ENCODE assay signal across 9 mouse cellular contexts in the genomic region with DNA sequence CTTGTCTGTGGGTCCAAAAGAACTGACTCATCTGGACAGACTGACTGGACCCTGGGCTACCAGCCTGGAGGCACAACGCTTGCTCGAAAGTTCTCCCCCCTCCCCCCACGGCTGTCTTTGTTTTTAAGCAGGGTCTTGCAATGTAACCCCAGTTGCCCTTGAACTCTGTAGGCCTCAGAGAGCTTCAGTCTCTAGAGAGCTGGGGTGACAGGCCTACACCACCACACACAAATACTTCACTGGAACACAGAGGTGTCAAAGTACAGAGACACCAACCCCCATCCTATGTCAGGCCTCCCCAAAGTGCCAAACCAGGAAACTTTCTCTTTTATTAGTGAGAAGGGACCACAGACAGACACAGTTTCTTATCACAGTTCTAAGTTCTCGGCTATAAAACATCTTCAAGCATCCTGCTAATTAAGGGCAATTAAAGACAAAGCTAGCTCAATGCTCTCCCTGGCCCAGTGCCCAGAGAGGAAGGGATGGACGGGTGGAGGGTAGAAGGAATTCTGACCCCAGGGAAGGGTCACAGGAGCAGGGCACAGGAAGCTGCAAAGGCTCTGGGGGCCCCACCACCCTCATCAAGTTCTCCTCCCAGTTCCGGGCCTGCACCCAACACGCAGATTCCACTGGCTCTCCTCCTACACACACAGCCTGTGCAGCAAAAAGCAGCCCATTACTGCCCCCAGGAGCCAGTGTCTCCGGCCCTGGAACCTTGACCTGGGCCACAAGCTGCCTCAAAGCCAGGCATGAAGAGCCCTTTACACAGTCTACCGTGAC. TPM values are rescaled to one million over a fixed set of nuclear protein-coding genes. Genes with fewer than 3 reads are reported as not detected.
DNase-seq lines count a peak whose midpoint lies in the region; ATAC-seq and TF ChIP-seq lines count a peak whose summit lies in the region.
"Had no signal": no experiment of that assay in that cellular context is flagged by ENCODE, and none has a peak within 500 bp of the region (broad histone marks: within the 10 kb centered on the region; RNA-seq: fewer than 3 reads in every experiment).

No protein-coding gene starts in this region.

- peak overlapping the region; percentile 72 for H3K27ac ChIP-seq in layer of hippocampus, adult 2 months
- H3K27ac ChIP-seq in gastrocnemius, adult 2 months: peak overlapping the region; percentile 71
- peak overlapping the region; percentile 48 for H3K27ac ChIP-seq in intestine, embryonic 15.5 days
- peak overlapping the region; percentile 95 for H3K27ac ChIP-seq in liver, embryonic 15.5 days (replicated peaks)

- peak in 1 of 2 experiments; percentile 47 for DNase-seq in layer of hippocampus, adult 2 months (ENCODE audit: low spot score in 2 of 2)
- DNase-seq in layer of hippocampus, adult 9-11 months: no peak
- DNase-seq in gastrocnemius, adult 2 months: peak; percentile 79
- peak; percentile 76 for DNase-seq in testis, postnatal 10 days (ENCODE audit: low spot score)
- DNase-seq in spleen, adult 18-20 months: no peak
- DNase-seq in left cerebral cortex, postnatal 36 days (ENCODE audit: low spot score in 2 of 2): no peak

- H3K9ac ChIP-seq in intestine, embryonic 15.5 days: no peak overlapping the region
- H3K9ac ChIP-seq in liver, embryonic 15.5 days: peak overlapping the region; percentile 55

- no peak overlapping the region for H3K4me3 ChIP-seq in layer of hippocampus, adult 2 months
- peak overlapping the region; percentile 32 for H3K4me3 ChIP-seq in gastrocnemius, adult 2 months
- H3K4me3 ChIP-seq in intestine, embryonic 15.5 days (replicated peaks): no peak overlapping the region
- peak overlapping the region; percentile 44 for H3K4me3 ChIP-seq in liver, embryonic 15.5 days (replicated peaks)

- no peak overlapping the region for H3K4me2 ChIP-seq in intestine, embryonic 15.5 days (replicated peaks)
- peak overlapping the region; percentile 71 for H3K4me2 ChIP-seq in liver, embryonic 15.5 days

- H3K9me3 ChIP-seq in intestine, embryonic 15.5 days: no peaks in the 10 kb centered on the region
- H3K9me3 ChIP-seq in liver, embryonic 15.5 days (replicated peaks): no peaks in the 10 kb centered on the region

- H3K27me3 ChIP-seq in intestine, embryonic 15.5 days (replicated peaks): no peaks in the 10 kb centered on the region
- no peaks in the 10 kb centered on the region for H3K27me3 ChIP-seq in liver, embryonic 15.5 days
- H3K27me3 ChIP-seq: Patski had no signal

- peaks cover 28% of the 10 kb centered on the region for H3K4me1 ChIP-seq in intestine, embryonic 15.5 days (replicated peaks)
- H3K4me1 ChIP-seq in liver, embryonic 15.5 days (replicated peaks): peaks cover 98% of the 10 kb centered on the region

- H3K36me3 ChIP-seq in intestine, embryonic 15.5 days: peaks cover 4% of the 10 kb centered on the region; the same call in 1 of the 2 replicates
- peaks cover 15% of the 10 kb centered on the region for H3K36me3 ChIP-seq in liver, embryonic 15.5 days (replicated peaks)

- intact Hi-C loops in gastrocnemius, adult 2 months (cut with DNase I): no loop called here
- intact Hi-C loops in left cerebral cortex, postnatal 36 days (cut with DNase I): no loop called here

- peak; percentile 51 for ATAC-seq in intestine, embryonic 15.5 days
- peak; percentile 5; the same call in 1 of the 2 replicates for ATAC-seq in liver, embryonic 15.5 days (ENCODE audit: insufficient read depth)
- ATAC-seq: Patski had no signal

- WGBS in intestine, embryonic 15.5 days: 29% methylated on average over 9 of the region's 9 CpGs
- 47% methylated on average over 9 of the region's 9 CpGs for WGBS in liver, embryonic 15.5 days (ENCODE audit: insufficient replicate concordance)

- TF ChIP-seq CTCF in layer of hippocampus, adult 2 months (conservative IDR thresholded peaks at IDR 0.05): peak; percentile 39
- TF ChIP-seq CTCF in gastrocnemius, adult 2 months (IDR thresholded peaks at IDR 0.05): peak; percentile 43

RNA-seq across cellular contexts. Expression of a gene that starts 7.3 kb away (rescaled TPM):
- total RNA-seq in layer of hippocampus, adult 2 months (2021): 10 to 100 TPM; 25.8 to 28.1 TPM
- 1 to 10 TPM; 6.1 to 7.2 TPM for total RNA-seq in gastrocnemius, adult 2 months (2021)
- polyA plus RNA-seq in intestine, embryonic 15.5 days (2015; fragmentation: Nextera tagmentation; extraction: Ambion mirVana): 10.1 and 11.8 TPM in 2 replicates
- polyA plus RNA-seq in liver, embryonic 15.5 days (2015; fragmentation: Nextera tagmentation; extraction: Ambion mirVana): 6.6 and 7.4 TPM in 2 replicates
- 10 to 100 TPM; 21.0 to 29.1 TPM for total RNA-seq in left cerebral cortex, postnatal 36 days (2021)

RNA-seq across cellular contexts. Expression of a gene that starts 17.1 kb away (rescaled TPM):
- not detected for total RNA-seq in layer of hippocampus, adult 2 months (2021)
- total RNA-seq in gastrocnemius, adult 2 months (2021): not detected
- 13.8 and 17.1 TPM in 2 replicates for polyA plus RNA-seq in intestine, embryonic 15.5 days (2015; fragmentation: Nextera tagmentation; extraction: Ambion mirVana)
- not detected in 2 replicates for polyA plus RNA-seq in liver, embryonic 15.5 days (2015; fragmentation: Nextera tagmentation; extraction: Ambion mirVana)
- not detected for total RNA-seq in left cerebral cortex, postnatal 36 days (2021)

Comparison
In these comparisons a context has a peak if more than half of its experiments do, and no peak if none do; other contexts are left out.
1. DNase-seq: peak in gastrocnemius, adult 2 months (single experiment) and testis, postnatal 10 days (single experiment); none in layer of hippocampus, adult 9-11 months (single experiment), spleen, adult 18-20 months (0 of 2) and left cerebral cortex, postnatal 36 days (0 of 2).
2. H3K4me3 ChIP-seq: peak in gastrocnemius, adult 2 months (single experiment) and liver, embryonic 15.5 days (single experiment); none in layer of hippocampus, adult 2 months (single experiment) and intestine, embryonic 15.5 days (single experiment).
3. Peak in every context shown above with its lines, with median percentiles within 50 percentile points of each other: H3K27ac ChIP-seq.